Mouse (Mus musculus) lung, embryonic 16.5 days (tissue): ENCODE measurements around the gene Nme7. TPM values are rescaled to one million over a fixed set of nuclear protein-coding genes. Genes with fewer than 3 reads are reported as not detected.

ENCODE experiments used
- ATAC-seq: fragments of 200-750 bp; cut with Nextera tagmentation; 2 replicates; pipeline ENCODE4 v1.8.0; 2017; ENCODE audit warnings: low read depth, mild to moderate bottlenecking, moderate library complexity
- H3K27ac ChIP-seq: fragments of 300-500 bp; sonication (generic); 2 replicates; pipeline ENCODE4 v1.5.1; 2014; ENCODE audit warnings: mild to moderate bottlenecking, control low read depth, low read length
- H3K27me3 ChIP-seq: fragments of 300-500 bp; sonication (generic); 2 replicates; pipeline ENCODE4 v1.6.1; 2014; ENCODE audit warnings: low read depth, low read length, mixed read lengths; ENCODE audit not compliant: control insufficient read depth, insufficient read depth
- H3K36me3 ChIP-seq: fragments of 300-500 bp; sonication (generic); 2 replicates; pipeline ENCODE4 v1.6.1; 2014; ENCODE audit warnings: low read length; ENCODE audit not compliant: control insufficient read depth, insufficient read depth
- H3K4me1 ChIP-seq: fragments of 300-500 bp; sonication (generic); replicated peaks from 2 replicates; pipeline ENCODE4 v1.6.1; 2014; ENCODE audit warnings: low read length, mixed read lengths; ENCODE audit not compliant: control insufficient read depth, insufficient read depth
- H3K4me2 ChIP-seq: fragments of 300-500 bp; sonication (generic); 2 replicates; pipeline ENCODE4 v1.6.1; 2014; ENCODE audit warnings: low read depth, low read length, control low read depth
- H3K4me3 ChIP-seq: fragments of 300-500 bp; sonication (generic); 2 replicates; pipeline ENCODE4 v1.5.1; 2014; ENCODE audit warnings: mild to moderate bottlenecking, low read length, control low read depth
- H3K9ac ChIP-seq: fragments of 300-500 bp; sonication (generic); 2 replicates; pipeline ENCODE4 v1.6.1; 2014; ENCODE audit warnings: low read length, control low read depth
- H3K9me3 ChIP-seq: fragments of 300-500 bp; sonication (generic); 2 replicates; pipeline ENCODE4 v1.6.1; 2016; ENCODE audit warnings: low read length; ENCODE audit not compliant: control insufficient read depth
- WGBS: fragments of 180-500 bp; shearing (Covaris S2); extraction: QIAGEN DNeasy Blood & Tissue Kit; methylation state at CpG from one replicate; pipeline ENCODE4 v1.1.7; 2014; 5-methylcytosine and 5-hydroxymethylcytosine counted together
- polyA plus RNA-seq: library from polyadenylated mRNA; unstranded; fragments of >200 nt; fragmentation: Nextera tagmentation; extraction: Ambion mirVana; gene quantifications from 2 replicates; pipeline ENCODE4 v1.2.1, GENCODE M21; 2015

Gene Nme7
- polyA plus RNA-seq, 1 experiment from 2014 or later: 45.0 TPM

- no peak overlapping the region for H3K27ac ChIP-seq
- no peaks in the 10 kb centered on the region for H3K27me3 ChIP-seq
- H3K36me3 ChIP-seq: no peaks in the 10 kb centered on the region
- no peak for ATAC-seq
- no peaks in the 10 kb centered on the region for H3K4me1 ChIP-seq
- WGBS: 72% methylated on average over 7 of the region's 7 CpGs
- H3K9me3 ChIP-seq: no peaks in the 10 kb centered on the region
- no peak overlapping the region for H3K4me3 ChIP-seq
- H3K4me2 ChIP-seq: no peak overlapping the region
- H3K9ac ChIP-seq: no peak overlapping the region
These were observed 122.3 kb downstream of the Nme7 start for GRCm38 (mm10) chr1:164426227-164426626.

- no peaks in the 10 kb centered on the region for H3K27me3 ChIP-seq
- H3K9me3 ChIP-seq: no peaks in the 10 kb centered on the region
- ATAC-seq: no peak
- no peaks in the 10 kb centered on the region for H3K36me3 ChIP-seq
- no peaks in the 10 kb centered on the region for H3K4me1 ChIP-seq
- no peak overlapping the region for H3K9ac ChIP-seq
- H3K27ac ChIP-seq: no peak overlapping the region
- no peak overlapping the region for H3K4me3 ChIP-seq
- H3K4me2 ChIP-seq: no peak overlapping the region
- WGBS: 69% methylated on average over 7 of the region's 7 CpGs
These were observed 123.9 kb downstream of the Nme7 start for GRCm38 (mm10) chr1:164427777-164428176.

- Histone ChIP-seq H3K36me3 (no peaks in the 10 kb centered on the region), H3K4me1 (no peaks in the 10 kb centered on the region), H3K27ac (no peak overlapping the region), H3K9me3 (no peaks in the 10 kb centered on the region), H3K4me2 (no peak overlapping the region), H3K4me3 (no peak overlapping the region), H3K27me3 (no peaks in the 10 kb centered on the region), H3K9ac (no peak overlapping the region)
- 83% methylated on average over 9 of the region's 9 CpGs for WGBS
- no peak for ATAC-seq
These were observed 124.7 kb downstream of the Nme7 start for GRCm38 (mm10) chr1:164428644-164429043.

- H3K9ac ChIP-seq: no peak overlapping the region
- H3K4me3 ChIP-seq: no peak overlapping the region
- 71% methylated on average over 5 of the region's 5 CpGs for WGBS
- H3K27ac ChIP-seq: no peak overlapping the region
- H3K36me3 ChIP-seq: peaks cover 7% of the 10 kb centered on the region
- no peaks in the 10 kb centered on the region for H3K4me1 ChIP-seq
- ATAC-seq: no peak
- H3K4me2 ChIP-seq: no peak overlapping the region
- H3K27me3 ChIP-seq: no peaks in the 10 kb centered on the region
- no peaks in the 10 kb centered on the region for H3K9me3 ChIP-seq
These were observed 128.7 kb downstream of the Nme7 start for GRCm38 (mm10) chr1:164432649-164433048.

- H3K9me3 ChIP-seq: no peaks in the 10 kb centered on the region
- H3K4me3 ChIP-seq: no peak overlapping the region
- H3K27me3 ChIP-seq: no peaks in the 10 kb centered on the region
- peaks cover 10% of the 10 kb centered on the region for H3K36me3 ChIP-seq
- ATAC-seq: no peak
- H3K4me2 ChIP-seq: no peak overlapping the region
- H3K9ac ChIP-seq: no peak overlapping the region
- no peaks in the 10 kb centered on the region for H3K4me1 ChIP-seq
- WGBS: 74% methylated on average over 6 of the region's 6 CpGs
- H3K27ac ChIP-seq: no peak overlapping the region
These were observed 130.1 kb downstream of the Nme7 start for GRCm38 (mm10) chr1:164434049-164434448.

GRCm38 (mm10) chr1:164436749-164437148, 132.8 kb downstream of the Nme7 start:
- Histone ChIP-seq H3K4me3 (no peak overlapping the region), H3K4me1 (no peaks in the 10 kb centered on the region), H3K27me3 (no peaks in the 10 kb centered on the region), H3K9me3 (no peaks in the 10 kb centered on the region), H3K9ac (no peak overlapping the region), H3K4me2 (no peak overlapping the region), H3K27ac (no peak overlapping the region), H3K36me3 (peaks cover 13% of the 10 kb centered on the region)
- no peak for ATAC-seq
- WGBS: 78% methylated on average over 7 of the region's 7 CpGs

- H3K4me3 ChIP-seq: no peak overlapping the region
- no peaks in the 10 kb centered on the region for H3K4me1 ChIP-seq
- H3K9ac ChIP-seq: no peak overlapping the region
- WGBS: 76% methylated on average over 6 of the region's 6 CpGs
- no peak overlapping the region for H3K4me2 ChIP-seq
- no peak overlapping the region for H3K27ac ChIP-seq
- no peak for ATAC-seq
- H3K27me3 ChIP-seq: no peaks in the 10 kb centered on the region
- H3K9me3 ChIP-seq: no peaks in the 10 kb centered on the region
- peaks cover 13% of the 10 kb centered on the region for H3K36me3 ChIP-seq
These were observed 136.3 kb downstream of the Nme7 start for GRCm38 (mm10) chr1:164440230-164440629.

GRCm38 (mm10) chr1:164440708-164441407, 136.9 kb downstream of the Nme7 start:
- H3K27me3 ChIP-seq: no peaks in the 10 kb centered on the region
- H3K27ac ChIP-seq: no peak overlapping the region
- WGBS: 75% methylated on average over 11 of the region's 11 CpGs
- H3K36me3 ChIP-seq: peaks cover 13% of the 10 kb centered on the region
- no peaks in the 10 kb centered on the region for H3K9me3 ChIP-seq
- H3K9ac ChIP-seq: no peak overlapping the region
- ATAC-seq: no peak
- no peaks in the 10 kb centered on the region for H3K4me1 ChIP-seq
- H3K4me3 ChIP-seq: no peak overlapping the region
- no peak overlapping the region for H3K4me2 ChIP-seq

- Histone ChIP-seq H3K9me3 (no peaks in the 10 kb centered on the region), H3K36me3 (peaks cover 13% of the 10 kb centered on the region; the same call in 1 of the 2 replicates), H3K27me3 (no peaks in the 10 kb centered on the region), H3K27ac (no peak overlapping the region), H3K4me1 (no peaks in the 10 kb centered on the region), H3K4me3 (no peak overlapping the region), H3K4me2 (no peak overlapping the region), H3K9ac (no peak overlapping the region)
- 60% methylated on average over 18 of the region's 18 CpGs for WGBS
- no peak for ATAC-seq
These were observed 137.6 kb downstream of the Nme7 start for GRCm38 (mm10) chr1:164441408-164441974.
